Mouse (Mus musculus): ENCODE measurements around the gene Lsm10. TPM values are rescaled to one million over a fixed set of nuclear protein-coding genes. Genes with fewer than 3 reads are reported as not detected.
A peak's percentile ranks its signal among the peaks of the same experiment; 100 is the strongest.

Lsm10 gene
- polyA plus RNA-seq, 1 experiment, result 22.2 TPM

GRCm38 (mm10) chr4:126058997-126059362 lies 37.4 kb upstream of the Lsm10 start:
- H3K4me3 ChIP-seq (ENCODE audit: extremely low read depth, insufficient read depth, insufficient read length), result peak overlapping the region; percentile 92; the same call in 1 of the 2 replicates
- peaks cover 4% of the 10 kb centered on the region; the same call in 1 of the 2 replicates for H3K36me3 ChIP-seq (ENCODE audit: control insufficient read depth, insufficient read depth, low read length)
- 56% methylated on average over 9 of the region's 9 CpGs for WGBS
- peaks cover 11% of the 10 kb centered on the region; the same call in 1 of the 2 replicates for H3K4me1 ChIP-seq (ENCODE audit: control insufficient read depth, insufficient read depth, insufficient read length)
- H3K27ac ChIP-seq (ENCODE audit: insufficient read depth, low read length), result no peak overlapping the region
- H3K27me3 ChIP-seq (ENCODE audit: control insufficient read depth, insufficient read depth, low read length), result no peaks in the 10 kb centered on the region
- DNase-seq (ENCODE audit: low read depth in 1 of 2, low spot score in 2 of 2), result no peak
- no peak for TF ChIP-seq CTCF (IDR thresholded peaks at IDR 0.05; ENCODE audit: extremely low read depth, insufficient read depth, insufficient read length, insufficient replicate concordance)

- Histone ChIP-seq H3K27me3 (ENCODE audit: control insufficient read depth, insufficient read depth, low read length) (no peaks in the 10 kb centered on the region), H3K27ac (ENCODE audit: insufficient read depth, low read length) (no peak overlapping the region), H3K4me1 (ENCODE audit: control insufficient read depth, insufficient read depth, insufficient read length) (peaks cover 5% of the 10 kb centered on the region; the same call in 1 of the 2 replicates), H3K36me3 (ENCODE audit: control insufficient read depth, insufficient read depth, low read length) (no peaks in the 10 kb centered on the region), H3K4me3 (ENCODE audit: extremely low read depth, insufficient read depth, insufficient read length) (no peak overlapping the region)
- no peak for TF ChIP-seq POLR2A (IDR thresholded peaks at IDR 0.05; ENCODE audit: low read depth, low read length)
- DNase-seq (ENCODE audit: low read depth in 1 of 2, low spot score in 2 of 2), result no peak
- 63% methylated on average over 1 of the region's 1 CpGs for WGBS
Measured at GRCm38 (mm10) chr4:126062856-126063255, 33.6 kb upstream of the Lsm10 start.

- H3K36me3 ChIP-seq (ENCODE audit: control insufficient read depth, insufficient read depth, low read length), result no peaks in the 10 kb centered on the region
- H3K27ac ChIP-seq (ENCODE audit: insufficient read depth, low read length), result no peak overlapping the region
- no peak for DNase-seq (ENCODE audit: low read depth in 1 of 2, low spot score in 2 of 2)
- no peak overlapping the region for H3K4me3 ChIP-seq (ENCODE audit: extremely low read depth, insufficient read depth, insufficient read length)
- H3K4me1 ChIP-seq (ENCODE audit: control insufficient read depth, insufficient read depth, insufficient read length), result no peaks in the 10 kb centered on the region
- H3K27me3 ChIP-seq (ENCODE audit: control insufficient read depth, insufficient read depth, low read length), result no peaks in the 10 kb centered on the region
- TF ChIP-seq CTCF (IDR thresholded peaks at IDR 0.05; ENCODE audit: extremely low read depth, insufficient read depth, insufficient read length, insufficient replicate concordance), result no peak
- no peak for TF ChIP-seq POLR2A (IDR thresholded peaks at IDR 0.05; ENCODE audit: low read depth, low read length)
- WGBS, result 91% methylated on average over 7 of the region's 7 CpGs
Measured at GRCm38 (mm10) chr4:126065241-126065640, 31.2 kb upstream of the Lsm10 start.

- Histone ChIP-seq H3K4me3 (ENCODE audit: extremely low read depth, insufficient read depth, insufficient read length) (no peak overlapping the region), H3K36me3 (ENCODE audit: control insufficient read depth, insufficient read depth, low read length) (no peaks in the 10 kb centered on the region), H3K27ac (ENCODE audit: insufficient read depth, low read length) (no peak overlapping the region), H3K4me1 (ENCODE audit: control insufficient read depth, insufficient read depth, insufficient read length) (no peaks in the 10 kb centered on the region), H3K27me3 (ENCODE audit: control insufficient read depth, insufficient read depth, low read length) (no peaks in the 10 kb centered on the region)
- 77% methylated on average over 15 of the region's 15 CpGs for WGBS
- DNase-seq (ENCODE audit: low read depth in 1 of 2, low spot score in 2 of 2), result no peak
- no peak for TF ChIP-seq CTCF (IDR thresholded peaks at IDR 0.05; ENCODE audit: extremely low read depth, insufficient read depth, insufficient read length, insufficient replicate concordance)
- TF ChIP-seq POLR2A (IDR thresholded peaks at IDR 0.05; ENCODE audit: low read depth, low read length), result no peak
Measured at GRCm38 (mm10) chr4:126067401-126068077, 28.9 kb upstream of the Lsm10 start.

DNA sequence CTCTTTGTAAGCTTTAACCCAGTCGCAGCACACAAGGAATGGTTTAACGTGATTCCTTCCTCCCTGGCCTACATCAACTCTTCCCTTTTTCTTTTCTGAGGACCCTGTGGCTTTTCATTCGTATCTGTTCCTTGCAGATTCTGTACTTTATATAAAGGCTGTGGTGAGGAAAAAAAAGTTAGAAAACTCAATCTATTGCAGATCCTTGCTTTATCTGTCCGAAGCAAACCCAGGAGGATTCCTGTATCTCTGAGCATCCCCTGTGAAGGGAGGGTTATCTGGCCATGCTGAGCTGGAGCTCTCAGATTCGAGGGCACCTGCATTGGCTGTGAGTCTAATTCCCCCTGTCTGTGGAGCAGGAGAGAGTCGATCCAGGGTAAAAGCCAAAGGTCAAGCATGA lies 27.6 kb upstream of the Lsm10 start:
- no peak for DNase-seq (ENCODE audit: low read depth in 1 of 2, low spot score in 2 of 2)
- Histone ChIP-seq H3K36me3 (ENCODE audit: control insufficient read depth, insufficient read depth, low read length) (no peaks in the 10 kb centered on the region), H3K27ac (ENCODE audit: insufficient read depth, low read length) (no peak overlapping the region), H3K4me1 (ENCODE audit: control insufficient read depth, insufficient read depth, insufficient read length) (no peaks in the 10 kb centered on the region), H3K27me3 (ENCODE audit: control insufficient read depth, insufficient read depth, low read length) (no peaks in the 10 kb centered on the region), H3K4me3 (ENCODE audit: extremely low read depth, insufficient read depth, insufficient read length) (no peak overlapping the region)
- WGBS, result 78% methylated on average over 6 of the region's 6 CpGs
- no peak for TF ChIP-seq POLR2A (IDR thresholded peaks at IDR 0.05; ENCODE audit: low read depth, low read length)
- TF ChIP-seq CTCF (IDR thresholded peaks at IDR 0.05; ENCODE audit: extremely low read depth, insufficient read depth, insufficient read length, insufficient replicate concordance), result no peak

- Histone ChIP-seq H3K36me3 (ENCODE audit: control insufficient read depth, insufficient read depth, low read length) (no peaks in the 10 kb centered on the region), H3K27me3 (ENCODE audit: control insufficient read depth, insufficient read depth, low read length) (no peaks in the 10 kb centered on the region), H3K4me3 (ENCODE audit: extremely low read depth, insufficient read depth, insufficient read length) (no peak overlapping the region), H3K4me1 (ENCODE audit: control insufficient read depth, insufficient read depth, insufficient read length) (no peaks in the 10 kb centered on the region), H3K27ac (ENCODE audit: insufficient read depth, low read length) (no peak overlapping the region)
- WGBS, result 91% methylated on average over 6 of the region's 6 CpGs
- DNase-seq (ENCODE audit: low read depth in 1 of 2, low spot score in 2 of 2), result no peak
- TF ChIP-seq POLR2A (IDR thresholded peaks at IDR 0.05; ENCODE audit: low read depth, low read length), result no peak
- no peak for TF ChIP-seq CTCF (IDR thresholded peaks at IDR 0.05; ENCODE audit: extremely low read depth, insufficient read depth, insufficient read length, insufficient replicate concordance)
Measured at GRCm38 (mm10) chr4:126077833-126078232, 18.6 kb upstream of the Lsm10 start.

DNA sequence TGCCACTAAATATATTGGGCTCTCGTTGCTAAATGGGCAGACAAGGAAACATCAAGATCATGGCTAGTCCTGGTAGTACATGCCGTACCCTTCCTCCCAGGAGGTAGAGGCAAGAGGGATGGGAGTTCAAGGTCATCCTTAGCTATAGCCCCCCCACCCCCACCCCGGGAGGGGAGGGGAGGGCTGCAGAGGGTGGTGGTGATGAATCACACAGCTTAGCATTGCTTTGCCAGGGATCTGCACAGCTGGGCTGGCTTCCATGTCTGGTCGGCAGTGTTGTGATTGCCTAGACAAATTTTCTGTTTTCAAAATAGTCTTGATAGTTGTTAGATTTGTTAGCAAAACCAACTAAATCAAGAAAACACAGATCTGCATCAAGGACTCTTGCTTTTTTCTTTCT lies 17.2 kb upstream of the Lsm10 start:
- 82% methylated on average over 4 of the region's 4 CpGs for WGBS

More for the DNA sequence above, 17.2 kb upstream of the Lsm10 start:
- no peaks in the 10 kb centered on the region for H3K36me3 ChIP-seq (ENCODE audit: control insufficient read depth, insufficient read depth, low read length)
- no peaks in the 10 kb centered on the region for H3K4me1 ChIP-seq (ENCODE audit: control insufficient read depth, insufficient read depth, insufficient read length)
- TF ChIP-seq CTCF (IDR thresholded peaks at IDR 0.05; ENCODE audit: extremely low read depth, insufficient read depth, insufficient read length, insufficient replicate concordance) (no peak), POLR2A (IDR thresholded peaks at IDR 0.05; ENCODE audit: low read depth, low read length) (no peak)
- no peak for DNase-seq (ENCODE audit: low read depth in 1 of 2, low spot score in 2 of 2)
- H3K27ac ChIP-seq (ENCODE audit: insufficient read depth, low read length), result no peak overlapping the region
- no peaks in the 10 kb centered on the region for H3K27me3 ChIP-seq (ENCODE audit: control insufficient read depth, insufficient read depth, low read length)
- H3K4me3 ChIP-seq (ENCODE audit: extremely low read depth, insufficient read depth, insufficient read length), result no peak overlapping the region

All from spleen, adult 2 months (tissue).